22 mouse cellular contexts compared by ENCODE assay signal in the genomic region with DNA sequence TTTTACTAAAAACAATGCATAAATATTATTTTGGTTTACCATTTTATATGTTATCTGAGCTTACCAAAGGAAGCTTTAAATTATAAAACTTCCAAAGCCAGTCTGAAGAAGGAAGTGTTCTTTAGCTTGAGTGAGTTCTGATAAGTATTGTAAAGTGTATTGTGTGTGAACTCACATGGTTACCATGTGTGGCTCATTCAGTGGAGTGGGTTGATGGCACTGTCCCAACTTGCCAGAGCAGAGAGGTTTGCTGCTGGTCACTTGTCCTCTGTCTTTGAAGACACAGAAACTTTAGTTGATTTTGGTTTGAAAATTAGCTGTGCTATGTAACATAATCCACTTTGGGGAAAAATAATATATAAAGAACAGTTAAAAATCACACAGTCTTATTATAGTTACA. TPM values are rescaled to one million over a fixed set of nuclear protein-coding genes. Genes with fewer than 3 reads are reported as not detected.
DNase-seq lines count a peak whose midpoint lies in the region; ATAC-seq and TF ChIP-seq lines count a peak whose summit lies in the region.
"Had no signal": no experiment of that assay in that cellular context is flagged by ENCODE, and none has a peak within 500 bp of the region (broad histone marks: within the 10 kb centered on the region; RNA-seq: fewer than 3 reads in every experiment).

No protein-coding gene starts in this region.

- H3K9ac ChIP-seq in heart, embryonic 11.5 days (ENCODE audit: low read depth, low read length): no peak overlapping the region
- no peak overlapping the region for H3K9ac ChIP-seq in heart, postnatal 0 days (replicated peaks; ENCODE audit: low read depth, low read length)
- H3K9ac ChIP-seq: hindbrain, embryonic 15.5 days; limb, embryonic 15.5 days; liver, embryonic 14.5 days; midbrain, embryonic 15.5 days; neural tube, embryonic 13.5 days had no signal

- H3K4me1 ChIP-seq in heart, embryonic 11.5 days (ENCODE audit: control insufficient read depth, insufficient read depth, low read length): peaks cover 10% of the 10 kb centered on the region
- H3K4me1 ChIP-seq in heart, postnatal 0 days (ENCODE audit: control insufficient read depth, insufficient read depth): peaks cover 26% of the 10 kb centered on the region
- H3K4me1 ChIP-seq: embryonic facial prominence, embryonic 10.5 days; hindbrain, embryonic 15.5 days; midbrain, embryonic 15.5 days; neural tube, embryonic 13.5 days had no signal

- no peak for DNase-seq in heart, adult 18-20 months
- no peak for DNase-seq in heart, postnatal 0 days (ENCODE audit: low spot score)
- no peak for DNase-seq in heart, postnatal 14 days
- peak; percentile 28 to 37 for DNase-seq in heart, postnatal 10 days
- DNase-seq in lung, postnatal 4 days: peak; percentile 24 to 41
- no peak for DNase-seq in adrenal gland, adult 8-10 months
- DNase-seq: cerebellum, adult 9-10 months; gastrocnemius, postnatal 14 days; kidney, adult 8-10 months; kidney, postnatal 25 days; retina, postnatal 1 day; right cerebral cortex, postnatal 25 days; spleen, adult 18-20 months had no signal

- H3K27me3 ChIP-seq in heart, embryonic 11.5 days (ENCODE audit: control insufficient read depth, insufficient read depth, low read length): no peaks in the 10 kb centered on the region
- H3K27me3 ChIP-seq in heart, postnatal 0 days (ENCODE audit: control insufficient read depth, insufficient read depth, low read length): no peaks in the 10 kb centered on the region
- H3K27me3 ChIP-seq: hindbrain, embryonic 15.5 days; limb, embryonic 15.5 days; midbrain, embryonic 15.5 days; neural tube, embryonic 13.5 days had no signal

- no peak for TF ChIP-seq CTCF in heart, postnatal 0 days (IDR thresholded peaks at IDR 0.05; ENCODE audit: low read depth)

- no peak overlapping the region for H3K4me2 ChIP-seq in heart, embryonic 11.5 days
- H3K4me2 ChIP-seq in heart, postnatal 0 days (ENCODE audit: low read depth, low read length): peak overlapping the region; percentile 26; the same call in 1 of the 2 replicates
- H3K4me2 ChIP-seq: hindbrain, embryonic 15.5 days; limb, embryonic 15.5 days; midbrain, embryonic 15.5 days; neural tube, embryonic 13.5 days had no signal

- no peak for ATAC-seq in heart, embryonic 11.5 days (replicated peaks; ENCODE audit: insufficient number of reproducible peaks, low FRiP score, low TSS enrichment)
- ATAC-seq in heart, postnatal 0 days (ENCODE audit: insufficient read depth, low read depth): no peak
- ATAC-seq: CD4-positive, CD25-positive, alpha-beta regulatory T cell, adult 4 months; forebrain, embryonic 16.5 days; midbrain, embryonic 15.5 days had no signal

- H3K27ac ChIP-seq in heart, embryonic 11.5 days (ENCODE audit: low read depth, low read length): peak overlapping the region; percentile 71; the same call in 1 of the 2 replicates
- peak overlapping the region; percentile 73 for H3K27ac ChIP-seq in heart, postnatal 0 days (ENCODE audit: low read depth)
- H3K27ac ChIP-seq: embryonic facial prominence, embryonic 10.5 days; hindbrain, embryonic 15.5 days; limb, embryonic 15.5 days; liver, embryonic 14.5 days; midbrain, embryonic 15.5 days; neural tube, embryonic 13.5 days had no signal

- H3K36me3 ChIP-seq in heart, embryonic 11.5 days (ENCODE audit: control insufficient read depth, insufficient read depth, low read length): no peaks in the 10 kb centered on the region
- no peaks in the 10 kb centered on the region for H3K36me3 ChIP-seq in heart, postnatal 0 days (replicated peaks; ENCODE audit: control insufficient read depth, insufficient read depth, low read length)
- H3K36me3 ChIP-seq: embryonic facial prominence, embryonic 10.5 days; hindbrain, embryonic 15.5 days; limb, embryonic 15.5 days; midbrain, embryonic 15.5 days; neural tube, embryonic 13.5 days had no signal

- intact Hi-C loops in heart, postnatal 14 days (cut with DNase I): no loop called here
- intact Hi-C loops in heart, postnatal 10 days (cut with DNase I): no loop called here

- H3K4me3 ChIP-seq in heart, embryonic 11.5 days (ENCODE audit: low read depth, low read length): no peak overlapping the region
- H3K4me3 ChIP-seq in heart, postnatal 0 days (ENCODE audit: low read depth, low read length): no peak overlapping the region
- H3K4me3 ChIP-seq: embryonic facial prominence, embryonic 10.5 days; hindbrain, embryonic 15.5 days; limb, embryonic 15.5 days; midbrain, embryonic 15.5 days; neural tube, embryonic 13.5 days had no signal

- H3K9me3 ChIP-seq in heart, embryonic 11.5 days (replicated peaks; ENCODE audit: control insufficient read depth, low read length): no peaks in the 10 kb centered on the region
- H3K9me3 ChIP-seq in heart, postnatal 0 days (replicated peaks; ENCODE audit: control insufficient read depth, low read length): no peaks in the 10 kb centered on the region
- H3K9me3 ChIP-seq: embryonic facial prominence, embryonic 10.5 days; hindbrain, embryonic 15.5 days; limb, embryonic 15.5 days; midbrain, embryonic 15.5 days; neural tube, embryonic 13.5 days had no signal

- TF ChIP-seq EP300 in heart, postnatal 0 days (IDR thresholded peaks at IDR 0.05; ENCODE audit: low read depth): no peak

RNA-seq across cellular contexts. Expression of a gene that starts 19.1 kb away (rescaled TPM):
- 38.3 and 51.0 TPM in 2 replicates for polyA plus RNA-seq in heart, embryonic 11.5 days (2014; fragmentation: Nextera tagmentation; extraction: Ambion mirVana)
- 10 to 100 TPM; 97.3 to 97.5 TPM for total RNA-seq in heart, adult 18-20 months (2021)
- total RNA-seq in heart, postnatal 0 days (2014; rRNA removed; ENCODE audit: low replicate concordance): 218 and 225 TPM in 2 replicates
- 31.5 and 32.8 TPM in 2 replicates for polyA plus RNA-seq in heart, postnatal 0 days (2015; fragmentation: Nextera tagmentation; extraction: Ambion mirVana)
- total RNA-seq in heart, postnatal 14 days (2021): 100 to 1,000 TPM; 103 to 126 TPM
- total RNA-seq in heart, postnatal 10 days (2021): 100 to 1,000 TPM; 139 to 218 TPM
- 10 to 100 TPM; 40.9 to 45.9 (median 42.3) TPM for total RNA-seq in adrenal gland, adult 8-10 months (2022)

Comparison
In these comparisons a context has a peak if more than half of its experiments do, and no peak if none do; other contexts are left out.
1. DNase-seq: peak in heart, postnatal 10 days (2 of 2) and lung, postnatal 4 days (2 of 2); none in heart, adult 18-20 months (0 of 2), heart, postnatal 0 days (single experiment), heart, postnatal 14 days (0 of 2) and adrenal gland, adult 8-10 months (single experiment).